Comparison of ENCODE assay signal across 18 mouse cellular contexts in genomic region chr4:134563624-134564023, GRCm38 (mm10). TPM values are rescaled to one million over a fixed set of nuclear protein-coding genes. Genes with fewer than 3 reads are reported as not detected.
DNase-seq lines count a peak whose midpoint lies in the region; ATAC-seq and TF ChIP-seq lines count a peak whose summit lies in the region.
"Had no signal": no experiment of that assay in that cellular context is flagged by ENCODE, and none has a peak within 500 bp of the region (broad histone marks: within the 10 kb centered on the region; RNA-seq: fewer than 3 reads in every experiment).

No protein-coding gene starts in this region.

- H3K9me3 ChIP-seq in liver, embryonic 12.5 days (replicated peaks): 0 out of 2 replicates have a peak, but pooled peaks cover 4% of the 10 kb centered on the region
- peaks cover 2% of the 10 kb centered on the region; the same call in 1 of the 2 replicates for H3K9me3 ChIP-seq in liver, embryonic 16.5 days (replicated peaks; ENCODE audit: control insufficient read depth, low read length)
- no peaks in the 10 kb centered on the region for H3K9me3 ChIP-seq in neural tube, embryonic 15.5 days (replicated peaks)
- H3K9me3 ChIP-seq: forebrain, embryonic 13.5 days; heart, embryonic 10.5 days had no signal

- peaks cover 12% of the 10 kb centered on the region for H3K4me1 ChIP-seq in liver, embryonic 12.5 days
- no peaks in the 10 kb centered on the region for H3K4me1 ChIP-seq in liver, embryonic 16.5 days (ENCODE audit: control insufficient read depth, low read depth, low read length)
- H3K4me1 ChIP-seq in neural tube, embryonic 15.5 days: peaks cover 4% of the 10 kb centered on the region

- DNase-seq in T-cell, adult 2 months (ENCODE audit: low spot score): no peak
- DNase-seq in gastrocnemius, adult 2 months: no peak
- DNase-seq: adrenal gland, adult 8-10 months; adrenal gland, postnatal 36 days; cerebellum, adult 8-10 months; forebrain, postnatal 0 days; heart, adult 18-20 months; heart, postnatal 10 days had no signal

- no peaks in the 10 kb centered on the region for H3K27me3 ChIP-seq in liver, embryonic 12.5 days (replicated peaks)
- H3K27me3 ChIP-seq in liver, embryonic 16.5 days (ENCODE audit: control insufficient read depth, insufficient read depth, low read depth, low read length): no peaks in the 10 kb centered on the region
- no peaks in the 10 kb centered on the region for H3K27me3 ChIP-seq in neural tube, embryonic 15.5 days (replicated peaks)
- H3K27me3 ChIP-seq: CH12.LX; embryonic facial prominence, embryonic 13.5 days; forebrain, embryonic 13.5 days had no signal

- intact Hi-C loops in gastrocnemius, adult 2 months (cut with DNase I): no loop called here

- no peak for TF ChIP-seq CTCF in gastrocnemius, adult 2 months (IDR thresholded peaks at IDR 0.05)

- peaks cover 26% of the 10 kb centered on the region for H3K36me3 ChIP-seq in liver, embryonic 12.5 days
- 0 out of 2 replicates have a peak, but pooled peaks cover 4% of the 10 kb centered on the region for H3K36me3 ChIP-seq in liver, embryonic 16.5 days (ENCODE audit: control insufficient read depth, insufficient read depth)
- peaks cover 16% of the 10 kb centered on the region for H3K36me3 ChIP-seq in neural tube, embryonic 15.5 days

- no peak overlapping the region for H3K4me3 ChIP-seq in liver, embryonic 12.5 days
- H3K4me3 ChIP-seq in liver, embryonic 16.5 days (ENCODE audit: low read depth, low read length): no peak overlapping the region
- H3K4me3 ChIP-seq in gastrocnemius, adult 2 months: no peak overlapping the region
- no peak overlapping the region for H3K4me3 ChIP-seq in neural tube, embryonic 15.5 days (replicated peaks)
- H3K4me3 ChIP-seq: embryonic facial prominence, embryonic 13.5 days; forebrain, embryonic 13.5 days; heart, embryonic 10.5 days had no signal

- ATAC-seq in erythroid progenitor cell, adult 5-6 weeks (replicated peaks; ENCODE audit: low FRiP score, poor library complexity, severe bottlenecking): 0 out of 2 replicates have a peak, but pooled peaks have one; percentile 14
- ATAC-seq in liver, embryonic 12.5 days: peak; percentile 68
- ATAC-seq in liver, embryonic 16.5 days (ENCODE audit: low read depth): peak; percentile 45
- no peak for ATAC-seq in neural tube, embryonic 15.5 days (ENCODE audit: low FRiP score)
- ATAC-seq: forebrain, embryonic 13.5 days; forebrain, postnatal 0 days had no signal

- WGBS in liver, embryonic 12.5 days (ENCODE audit: insufficient replicate concordance): 57% methylated on average over 16 of the region's 16 CpGs
- 47% methylated on average over 16 of the region's 16 CpGs for WGBS in liver, embryonic 16.5 days (ENCODE audit: insufficient replicate concordance)
- WGBS in neural tube, embryonic 15.5 days: 92% methylated on average over 16 of the region's 16 CpGs

- no peak overlapping the region for H3K9ac ChIP-seq in liver, embryonic 12.5 days
- H3K9ac ChIP-seq in liver, embryonic 16.5 days (ENCODE audit: low read depth, low read length): no peak overlapping the region
- no peak overlapping the region for H3K9ac ChIP-seq in neural tube, embryonic 15.5 days (replicated peaks)
- H3K9ac ChIP-seq: embryonic facial prominence, embryonic 13.5 days; forebrain, embryonic 13.5 days; forebrain, postnatal 0 days; hindbrain, embryonic 14.5 days had no signal

- peak overlapping the region; percentile 10; the same call in 1 of the 2 replicates for H3K4me2 ChIP-seq in liver, embryonic 12.5 days
- H3K4me2 ChIP-seq in liver, embryonic 16.5 days (ENCODE audit: low read depth, low read length): no peak overlapping the region
- H3K4me2 ChIP-seq in neural tube, embryonic 15.5 days: no peak overlapping the region
- H3K4me2 ChIP-seq: embryonic facial prominence, embryonic 13.5 days; forebrain, embryonic 13.5 days; hindbrain, embryonic 14.5 days had no signal

- no peak overlapping the region for H3K27ac ChIP-seq in liver, embryonic 12.5 days
- no peak overlapping the region for H3K27ac ChIP-seq in liver, embryonic 16.5 days (ENCODE audit: low read length)
- no peak overlapping the region for H3K27ac ChIP-seq in gastrocnemius, adult 2 months
- H3K27ac ChIP-seq in neural tube, embryonic 15.5 days (replicated peaks): no peak overlapping the region
- H3K27ac ChIP-seq: embryonic facial prominence, embryonic 13.5 days; forebrain, embryonic 13.5 days; heart, embryonic 10.5 days; hindbrain, embryonic 14.5 days had no signal

RNA-seq across cellular contexts. Expression of gene Selenon, which starts 11.7 kb away (rescaled TPM):
- total RNA-seq in erythroid progenitor cell, adult 5-6 weeks (2015; ENCODE audit: low replicate concordance): 7.6 and 9.6 TPM in 2 replicates
- 0.77 and 2.2 TPM in 2 replicates for total RNA-seq in erythroid progenitor cell, adult 5-6 weeks (2017; ENCODE audit: low replicate concordance)
- 12.5 and 14.1 TPM in 2 replicates for polyA plus RNA-seq in liver, embryonic 12.5 days (2016; fragmentation: Nextera tagmentation; extraction: Ambion mirVana)
- 1.3 TPM in 2 replicates for polyA plus RNA-seq in liver, embryonic 16.5 days (2015; fragmentation: Nextera tagmentation; extraction: Ambion mirVana)
- 1 to 10 TPM; 4.4 to 6.3 TPM for total RNA-seq in gastrocnemius, adult 2 months (2021)
- polyA plus RNA-seq in neural tube, embryonic 15.5 days (2015; fragmentation: Nextera tagmentation; extraction: Ambion mirVana): 8.4 and 19.4 TPM in 2 replicates

RNA-seq across cellular contexts. Expression of gene Mtfr1l, which starts 28.4 kb away (rescaled TPM):
- 19.5 and 22.6 TPM in 2 replicates for total RNA-seq in erythroid progenitor cell, adult 5-6 weeks (2015; ENCODE audit: low replicate concordance)
- total RNA-seq in erythroid progenitor cell, adult 5-6 weeks (2017; ENCODE audit: low replicate concordance): 17.2 and 17.9 TPM in 2 replicates
- 69.3 and 72.1 TPM in 2 replicates for polyA plus RNA-seq in liver, embryonic 12.5 days (2016; fragmentation: Nextera tagmentation; extraction: Ambion mirVana)
- polyA plus RNA-seq in liver, embryonic 16.5 days (2015; fragmentation: Nextera tagmentation; extraction: Ambion mirVana): 36.2 and 36.4 TPM in 2 replicates
- 100 to 1,000 TPM; 131 to 136 TPM for total RNA-seq in gastrocnemius, adult 2 months (2021)
- 166 and 177 TPM in 2 replicates for polyA plus RNA-seq in neural tube, embryonic 15.5 days (2015; fragmentation: Nextera tagmentation; extraction: Ambion mirVana)

RNA-seq across cellular contexts. Expression of gene Aunip, which starts 52.8 kb away (rescaled TPM):
- total RNA-seq in erythroid progenitor cell, adult 5-6 weeks (2015; ENCODE audit: low replicate concordance): 3.8 and 15.5 TPM in 2 replicates
- 16.3 and 20.5 TPM in 2 replicates for total RNA-seq in erythroid progenitor cell, adult 5-6 weeks (2017; ENCODE audit: low replicate concordance)
- polyA plus RNA-seq in liver, embryonic 12.5 days (2016; fragmentation: Nextera tagmentation; extraction: Ambion mirVana): 26.9 and 27.6 TPM in 2 replicates
- 13.7 and 16.5 TPM in 2 replicates for polyA plus RNA-seq in liver, embryonic 16.5 days (2015; fragmentation: Nextera tagmentation; extraction: Ambion mirVana)
- not detected for total RNA-seq in gastrocnemius, adult 2 months (2021)
- 1.8 and 5.4 TPM in 2 replicates for polyA plus RNA-seq in neural tube, embryonic 15.5 days (2015; fragmentation: Nextera tagmentation; extraction: Ambion mirVana)
- total RNA-seq: gastrocnemius, adult 8-10 months had no signal
